Mouse (Mus musculus) thymus, adult 2 months (tissue): Measurements from ENCODE around the gene Atxn1.

Source experiments
- CTCF ChIP-seq: fragments of 200-500 bp; IDR thresholded peaks from 2 replicates; pipeline ENCODE4 v1.5.1; 2012; ENCODE audit warnings: mild to moderate bottlenecking, control low read depth, low read length, moderate library complexity, borderline replicate concordance; ENCODE audit not compliant: control insufficient read depth, poor library complexity, insufficient read depth; ENCODE audit errors: extremely low read depth
- POLR2A ChIP-seq: fragments of 200-500 bp; IDR thresholded peaks from 2 replicates; pipeline ENCODE4 v1.6.1; 2012; ENCODE audit warnings: mild to moderate bottlenecking, low read length, control low read depth, moderate library complexity; ENCODE audit not compliant: control insufficient read depth, poor library complexity, insufficient read depth; ENCODE audit errors: extremely low read depth

- TF ChIP-seq CTCF (no peak), POLR2A (no peak)
These were observed 101.0 kb downstream of the Atxn1 start for GRCm38 (mm10) chr13:45863779-45864178.
